Mouse (Mus musculus): ENCODE results near the gene Fbn1. TPM values are rescaled to one million over a fixed set of nuclear protein-coding genes. Genes with fewer than 3 reads are reported as not detected.

Gene Fbn1
- polyA plus RNA-seq, 1 experiment from 2014 or later: 17.2 TPM

- WGBS: 75% methylated on average over 3 of the region's 3 CpGs
- no peaks in the 10 kb centered on the region for H3K27me3 ChIP-seq (ENCODE audit: control insufficient read depth, insufficient read depth, low read length)
- no peaks in the 10 kb centered on the region for H3K9me3 ChIP-seq (ENCODE audit: control insufficient read depth, low read length)
- ATAC-seq (ENCODE audit: low FRiP score, low TSS enrichment) (no peak), DNase-seq (ENCODE audit: low spot score) (no peak)
- no peak for TF ChIP-seq EP300 (optimal IDR thresholded peaks at IDR 0.05)
- TF ChIP-seq CTCF (IDR thresholded peaks at IDR 0.05; ENCODE audit: low read depth): no peak
- no peak overlapping the region for H3K9ac ChIP-seq (ENCODE audit: low read length)
- no peak overlapping the region for H3K27ac ChIP-seq (replicated peaks)
- H3K4me1 ChIP-seq (replicated peaks; ENCODE audit: control insufficient read depth, insufficient read depth): no peaks in the 10 kb centered on the region
- H3K36me3 ChIP-seq (ENCODE audit: control insufficient read depth, insufficient read depth, low read length): peaks cover 8% of the 10 kb centered on the region; the same call in 1 of the 2 replicates
- no peak overlapping the region for H3K4me3 ChIP-seq (ENCODE audit: low read depth, low read length)
- no peak overlapping the region for H3K4me2 ChIP-seq (replicated peaks; ENCODE audit: low read depth)
Measured at GRCm38 (mm10) chr2:125305671-125306070, 202.1 kb downstream of the Fbn1 start.

- WGBS: 72% methylated on average over 3 of the region's 3 CpGs
- H3K36me3 ChIP-seq (ENCODE audit: control insufficient read depth, insufficient read depth, low read length): peaks cover 8% of the 10 kb centered on the region; the same call in 1 of the 2 replicates
Measured at GRCm38 (mm10) chr2:125304746-125305145, 203.0 kb downstream of the Fbn1 start.

GRCm38 (mm10) chr2:125303764-125304384 lies 203.9 kb downstream of the Fbn1 start:
- no peak overlapping the region for H3K4me2 ChIP-seq (replicated peaks; ENCODE audit: low read depth)
- no peak overlapping the region for H3K27ac ChIP-seq (replicated peaks)
- peaks cover 5% of the 10 kb centered on the region; the same call in 1 of the 2 replicates for H3K36me3 ChIP-seq (ENCODE audit: control insufficient read depth, insufficient read depth, low read length)
- 61% methylated on average over 5 of the region's 5 CpGs for WGBS
- DNase-seq (ENCODE audit: low spot score): no peak
- no peak for ATAC-seq (ENCODE audit: low FRiP score, low TSS enrichment)
- H3K27me3 ChIP-seq (ENCODE audit: control insufficient read depth, insufficient read depth, low read length): no peaks in the 10 kb centered on the region
- no peak overlapping the region for H3K4me3 ChIP-seq (ENCODE audit: low read depth, low read length)
- H3K9me3 ChIP-seq (ENCODE audit: control insufficient read depth, low read length): no peaks in the 10 kb centered on the region
- no peak for TF ChIP-seq EP300 (optimal IDR thresholded peaks at IDR 0.05)
- peak; percentile 69 for TF ChIP-seq CTCF (IDR thresholded peaks at IDR 0.05; ENCODE audit: low read depth)
- no peak overlapping the region for H3K9ac ChIP-seq (ENCODE audit: low read length)
- no peaks in the 10 kb centered on the region for H3K4me1 ChIP-seq (replicated peaks; ENCODE audit: control insufficient read depth, insufficient read depth)

More at GRCm38 (mm10) chr2:125304746-125305145, 203.0 kb downstream of the Fbn1 start:
- H3K9me3 ChIP-seq (ENCODE audit: control insufficient read depth, low read length): no peaks in the 10 kb centered on the region
- ATAC-seq (ENCODE audit: low FRiP score, low TSS enrichment) (no peak), DNase-seq (ENCODE audit: low spot score) (no peak)
- H3K9ac ChIP-seq (ENCODE audit: low read length): no peak overlapping the region
- H3K27ac ChIP-seq (replicated peaks): no peak overlapping the region
- TF ChIP-seq CTCF (IDR thresholded peaks at IDR 0.05; ENCODE audit: low read depth): no peak
- TF ChIP-seq EP300 (optimal IDR thresholded peaks at IDR 0.05): no peak
- no peaks in the 10 kb centered on the region for H3K27me3 ChIP-seq (ENCODE audit: control insufficient read depth, insufficient read depth, low read length)
- no peak overlapping the region for H3K4me3 ChIP-seq (ENCODE audit: low read depth, low read length)
- no peak overlapping the region for H3K4me2 ChIP-seq (replicated peaks; ENCODE audit: low read depth)
- H3K4me1 ChIP-seq (replicated peaks; ENCODE audit: control insufficient read depth, insufficient read depth): no peaks in the 10 kb centered on the region

- ATAC-seq (ENCODE audit: low FRiP score, low TSS enrichment): no peak
- DNase-seq (ENCODE audit: low spot score): no peak
- TF ChIP-seq EP300 (optimal IDR thresholded peaks at IDR 0.05) (no peak), CTCF (IDR thresholded peaks at IDR 0.05; ENCODE audit: low read depth) (no peak)
- WGBS: 79% methylated on average over 8 of the region's 8 CpGs
- Histone ChIP-seq H3K36me3 (ENCODE audit: control insufficient read depth, insufficient read depth, low read length) (peaks cover 4% of the 10 kb centered on the region; the same call in 1 of the 2 replicates), H3K9ac (ENCODE audit: low read length) (no peak overlapping the region), H3K9me3 (ENCODE audit: control insufficient read depth, low read length) (no peaks in the 10 kb centered on the region), H3K4me3 (ENCODE audit: low read depth, low read length) (no peak overlapping the region), H3K27me3 (ENCODE audit: control insufficient read depth, insufficient read depth, low read length) (no peaks in the 10 kb centered on the region), H3K4me2 (replicated peaks; ENCODE audit: low read depth) (no peak overlapping the region), H3K27ac (replicated peaks) (no peak overlapping the region), H3K4me1 (replicated peaks; ENCODE audit: control insufficient read depth, insufficient read depth) (no peaks in the 10 kb centered on the region)
Measured at GRCm38 (mm10) chr2:125302625-125302924, 205.2 kb downstream of the Fbn1 start.

- ATAC-seq (ENCODE audit: low FRiP score, low TSS enrichment): no peak
Measured at GRCm38 (mm10) chr2:125301877-125302624, 205.7 kb downstream of the Fbn1 start.

GRCm38 (mm10) chr2:125298841-125299240 lies 209.0 kb downstream of the Fbn1 start:
- Histone ChIP-seq H3K27me3 (ENCODE audit: control insufficient read depth, insufficient read depth, low read length) (no peaks in the 10 kb centered on the region), H3K9me3 (ENCODE audit: control insufficient read depth, low read length) (no peaks in the 10 kb centered on the region), H3K9ac (ENCODE audit: low read length) (no peak overlapping the region), H3K4me1 (replicated peaks; ENCODE audit: control insufficient read depth, insufficient read depth) (no peaks in the 10 kb centered on the region), H3K36me3 (ENCODE audit: control insufficient read depth, insufficient read depth, low read length) (0 out of 2 replicates have a peak, but pooled peaks cover 2% of the 10 kb centered on the region), H3K4me2 (replicated peaks; ENCODE audit: low read depth) (no peak overlapping the region), H3K4me3 (ENCODE audit: low read depth, low read length) (no peak overlapping the region), H3K27ac (replicated peaks) (no peak overlapping the region)
- DNase-seq (ENCODE audit: low spot score): no peak
- no peak for ATAC-seq (ENCODE audit: low FRiP score, low TSS enrichment)
- WGBS: 89% methylated on average over 1 of the region's 1 CpGs
- TF ChIP-seq EP300 (optimal IDR thresholded peaks at IDR 0.05) (no peak), CTCF (IDR thresholded peaks at IDR 0.05; ENCODE audit: low read depth) (no peak)

More at GRCm38 (mm10) chr2:125301877-125302624, 205.7 kb downstream of the Fbn1 start:
- no peaks in the 10 kb centered on the region for H3K4me1 ChIP-seq (replicated peaks; ENCODE audit: control insufficient read depth, insufficient read depth)
- H3K4me2 ChIP-seq (replicated peaks; ENCODE audit: low read depth): no peak overlapping the region
- H3K9me3 ChIP-seq (ENCODE audit: control insufficient read depth, low read length): no peaks in the 10 kb centered on the region
- no peak overlapping the region for H3K27ac ChIP-seq (replicated peaks)
- no peaks in the 10 kb centered on the region for H3K27me3 ChIP-seq (ENCODE audit: control insufficient read depth, insufficient read depth, low read length)
- H3K36me3 ChIP-seq (ENCODE audit: control insufficient read depth, insufficient read depth, low read length): 0 out of 2 replicates have a peak, but pooled peaks cover 2% of the 10 kb centered on the region
- no peak overlapping the region for H3K9ac ChIP-seq (ENCODE audit: low read length)
- whole genome bisulfite sequencing: 54% methylated on average over 9 of the region's 9 CpGs
- TF ChIP-seq EP300 (optimal IDR thresholded peaks at IDR 0.05): no peak
- TF ChIP-seq CTCF (IDR thresholded peaks at IDR 0.05; ENCODE audit: low read depth): no peak
- DNase-seq (ENCODE audit: low spot score): no peak
- H3K4me3 ChIP-seq (ENCODE audit: low read depth, low read length): no peak overlapping the region

Measured in stomach, postnatal 0 days (tissue).